Mouse (Mus musculus) G1E (cell line): ENCODE results near the gene Gm2a. TPM values are rescaled to one million over a fixed set of nuclear protein-coding genes. Genes with fewer than 3 reads are reported as not detected.

Source experiments
- ATAC-seq: 2 replicates; pipeline ENCODE4 v1.8.0; 2016; ENCODE audit warnings: mild to moderate bottlenecking; ENCODE audit not compliant: insufficient number of reproducible peaks, poor library complexity, low FRiP score, severe bottlenecking; ENCODE audit errors: extremely low read depth
- DNase-seq: peaks from one replicate; pipeline ENCODE4 v3.0.0; 2012; ENCODE audit warnings: low spot score
- H3K27me3 ChIP-seq: 2 replicates; pipeline ENCODE4 v1.6.1; 2012; ENCODE audit warnings: mild to moderate bottlenecking, low read length, inconsistent platforms; ENCODE audit not compliant: insufficient read depth
- H3K36me3 ChIP-seq: replicated peaks from 2 replicates; pipeline ENCODE3; 2012; ENCODE audit warnings: mild to moderate bottlenecking, inconsistent platforms
- H3K4me1 ChIP-seq: 2 replicates; pipeline ENCODE4 v1.6.1; 2012; ENCODE audit warnings: low read depth, low read length, inconsistent platforms, mixed read lengths; ENCODE audit not compliant: insufficient read depth
- H3K4me3 ChIP-seq: 2 replicates; pipeline ENCODE4 v1.5.1; 2012; ENCODE audit warnings: low read depth, mild to moderate bottlenecking, inconsistent platforms, low read length, moderate library complexity, mixed read lengths
- H3K9me3 ChIP-seq: replicated peaks from 2 replicates; pipeline ENCODE4 v1.6.1; 2012; ENCODE audit warnings: inconsistent platforms
- CTCF ChIP-seq: IDR thresholded peaks from 2 replicates; pipeline ENCODE4 v1.5.1; 2012; ENCODE audit warnings: low read depth, low read length, inconsistent platforms, mixed read lengths
- GATA1 ChIP-seq: IDR thresholded peaks from 2 replicates; pipeline ENCODE4 v1.6.1; 2012; ENCODE audit warnings: borderline replicate concordance, low read length, inconsistent platforms, mixed read lengths
- GATA2 ChIP-seq: IDR thresholded peaks from 2 replicates; pipeline ENCODE4 v1.6.1; 2012; ENCODE audit warnings: low read depth, low read length, inconsistent platforms, borderline replicate concordance
- POLR2AphosphoS5 ChIP-seq: IDR thresholded peaks from 2 replicates; pipeline ENCODE4 v1.6.1; 2012; ENCODE audit warnings: low read depth, low read length, inconsistent platforms; ENCODE audit not compliant: insufficient replicate concordance
- TAL1 ChIP-seq: conservative IDR thresholded peaks from 2 replicates; pipeline ENCODE4 v1.6.1; 2012; ENCODE audit warnings: low read depth, low read length, inconsistent platforms, mixed read lengths
- polyA plus RNA-seq: library from polyadenylated mRNA; stranded (reverse); fragments of >175 nt; gene quantifications from 2 replicates; pipeline ENCODE4 v1.2.3, GENCODE M21; 2012
- total RNA-seq, 2 experiments: library from RNA; stranded (forward) in 1 of 2; stranded (reverse) in 1 of 2; fragments of 200-1000 nt in 1 of 2; fragments of >200 nt in 1 of 2; fragmentation: Nextera tagmentation in 1 of 2; gene quantifications; 2 replicates each; pipeline ENCODE4 v1.2.3; 2014 to 2017

Gm2a gene
- total and polyA plus RNA-seq, 3 experiments, result 0.05 TPM; not detected in 2

GRCm38 (mm10) chr11:55069023-55069422, 28.9 kb upstream of the Gm2a start:
- no peak overlapping the region for H3K4me3 ChIP-seq
- DNase-seq (no peak), ATAC-seq (no peak)
- no peaks in the 10 kb centered on the region for H3K36me3 ChIP-seq
- H3K9me3 ChIP-seq, result no peaks in the 10 kb centered on the region
- TF ChIP-seq CTCF, result no peak
- no peaks in the 10 kb centered on the region for H3K4me1 ChIP-seq
- peaks cover 15% of the 10 kb centered on the region for H3K27me3 ChIP-seq

DNA sequence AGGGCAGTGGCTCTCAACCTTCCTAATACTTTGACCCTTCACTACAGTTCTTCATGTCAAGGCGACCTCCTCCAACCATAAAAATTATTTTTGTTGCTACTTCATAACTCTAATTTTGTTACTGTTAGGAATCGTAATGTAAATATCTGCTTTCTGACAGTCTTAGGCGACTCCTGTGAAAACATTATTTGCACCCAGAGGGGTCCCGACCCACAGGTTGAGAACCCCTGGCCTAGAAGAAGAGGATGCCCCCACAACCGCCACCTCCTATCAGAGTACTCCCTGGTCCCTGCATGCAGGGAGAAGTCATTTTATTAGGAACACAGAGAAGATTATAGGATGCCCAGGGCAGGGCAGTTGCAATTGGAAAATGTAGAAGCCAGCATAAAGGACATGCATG, 26.6 kb upstream of the Gm2a start:
- no peak for DNase-seq
- no peaks in the 10 kb centered on the region for H3K4me1 ChIP-seq
- TF ChIP-seq CTCF (no peak), GATA2 (no peak), POLR2AphosphoS5 (no peak), GATA1 (no peak), TAL1 (no peak)
- no peaks in the 10 kb centered on the region for H3K9me3 ChIP-seq
- H3K4me3 ChIP-seq, result no peak overlapping the region
- ATAC-seq, result no peak
- no peaks in the 10 kb centered on the region for H3K36me3 ChIP-seq
- H3K27me3 ChIP-seq, result peaks cover 15% of the 10 kb centered on the region

GRCm38 (mm10) chr11:55072467-55072866, 25.4 kb upstream of the Gm2a start:
- no peaks in the 10 kb centered on the region for H3K4me1 ChIP-seq
- no peak for DNase-seq

DNA sequence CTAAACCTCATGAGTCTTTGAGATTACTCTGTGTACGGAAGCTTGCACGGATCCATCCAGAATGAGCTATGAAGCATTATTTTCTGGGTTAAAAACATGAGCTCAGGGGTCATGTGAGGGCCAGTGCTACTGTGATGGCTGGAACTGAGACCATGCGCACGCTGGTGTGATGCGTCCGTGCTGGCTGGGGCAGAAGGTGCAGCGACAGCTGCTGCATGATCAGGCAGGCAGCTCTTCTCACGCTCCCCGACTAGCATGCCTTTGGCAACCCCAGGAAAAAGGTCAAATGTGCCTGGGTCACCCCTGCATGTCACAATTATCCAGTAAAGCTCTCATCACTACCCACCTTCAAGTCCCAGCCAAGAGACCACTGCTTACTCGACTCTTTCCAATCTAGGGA, 24.7 kb upstream of the Gm2a start:
- no peak for ATAC-seq
- H3K27me3 ChIP-seq, result peaks cover 28% of the 10 kb centered on the region
- no peak for TF ChIP-seq TAL1
- no peak for TF ChIP-seq POLR2AphosphoS5
- TF ChIP-seq GATA2, result no peak
- TF ChIP-seq CTCF, result no peak
- TF ChIP-seq GATA1, result no peak

More at GRCm38 (mm10) chr11:55072467-55072866, 25.4 kb upstream of the Gm2a start:
- Histone ChIP-seq H3K4me3 (no peak overlapping the region), H3K36me3 (no peaks in the 10 kb centered on the region), H3K9me3 (no peaks in the 10 kb centered on the region), H3K27me3 (peaks cover 21% of the 10 kb centered on the region)
- no peak for ATAC-seq
- no peak for TF ChIP-seq GATA1
- TF ChIP-seq CTCF, result no peak

DNA sequence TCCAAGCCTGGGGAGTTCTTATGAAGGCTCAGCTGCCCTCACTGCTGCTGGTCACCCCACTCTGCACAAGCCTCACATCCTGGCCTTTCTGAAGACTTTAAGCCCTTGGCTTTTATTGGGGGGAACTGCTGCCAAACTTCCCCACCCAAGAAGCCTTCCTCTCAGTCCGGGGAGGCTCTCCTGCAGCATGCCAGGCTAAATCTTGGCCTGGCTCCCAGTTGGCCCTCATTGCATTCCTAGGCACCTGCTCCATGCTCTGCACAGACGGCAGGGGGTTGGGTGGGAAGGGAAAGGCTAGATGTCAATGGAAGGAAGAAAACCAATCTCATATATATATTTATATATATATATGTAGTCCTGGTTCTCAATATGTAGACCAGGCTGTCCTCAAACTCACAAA, 22.3 kb upstream of the Gm2a start:
- Histone ChIP-seq H3K9me3 (no peaks in the 10 kb centered on the region), H3K4me1 (no peaks in the 10 kb centered on the region), H3K27me3 (peaks cover 34% of the 10 kb centered on the region), H3K4me3 (no peak overlapping the region), H3K36me3 (no peaks in the 10 kb centered on the region)
- TF ChIP-seq CTCF (no peak), POLR2AphosphoS5 (no peak), TAL1 (no peak), GATA1 (no peak), GATA2 (no peak)
- ATAC-seq (no peak), DNase-seq (no peak)

More for the DNA sequence above, 24.7 kb upstream of the Gm2a start:
- no peak overlapping the region for H3K4me3 ChIP-seq
- H3K9me3 ChIP-seq, result no peaks in the 10 kb centered on the region
- no peaks in the 10 kb centered on the region for H3K4me1 ChIP-seq
- no peaks in the 10 kb centered on the region for H3K36me3 ChIP-seq
- no peak for DNase-seq

- Histone ChIP-seq H3K4me3 (no peak overlapping the region), H3K36me3 (no peaks in the 10 kb centered on the region), H3K9me3 (no peaks in the 10 kb centered on the region), H3K27me3 (peaks cover 37% of the 10 kb centered on the region), H3K4me1 (no peaks in the 10 kb centered on the region)
- DNase-seq, result no peak
- ATAC-seq, result no peak
- TF ChIP-seq GATA1, result no peak
- TF ChIP-seq TAL1, result no peak
- no peak for TF ChIP-seq GATA2
- TF ChIP-seq CTCF, result no peak
- no peak for TF ChIP-seq POLR2AphosphoS5
Measured at GRCm38 (mm10) chr11:55076234-55076633, 21.7 kb upstream of the Gm2a start.

GRCm38 (mm10) chr11:55077331-55078231, 20.3 kb upstream of the Gm2a start, which contains the start of gene Ccdc69:
Gene Ccdc69 (minus strand): TSS chr11:55078131.
- Histone ChIP-seq H3K36me3 (no peaks in the 10 kb centered on the region), H3K9me3 (no peaks in the 10 kb centered on the region), H3K27me3 (peaks cover 36% of the 10 kb centered on the region), H3K4me1 (no peaks in the 10 kb centered on the region), H3K4me3 (no peak within 1 kb of the TSS)
- ATAC-seq (no peak), DNase-seq (no peak)
- TF ChIP-seq TAL1, result no peak
- TF ChIP-seq POLR2AphosphoS5, result no peak
- no peak for TF ChIP-seq GATA1
- TF ChIP-seq CTCF, result no peak
- TF ChIP-seq GATA2, result no peak
